Comparison of ENCODE assay signal across 10 mouse cellular contexts in genomic region chr1:189107841-189108240, GRCm38 (mm10).
DNase-seq lines count a peak whose midpoint lies in the region; ATAC-seq and TF ChIP-seq lines count a peak whose summit lies in the region.
"Had no signal": no experiment of that assay in that cellular context is flagged by ENCODE, and none has a peak within 500 bp of the region (broad histone marks: within the 10 kb centered on the region; RNA-seq: fewer than 3 reads in every experiment).

No protein-coding gene starts in this region.

- TF ChIP-seq CTCF in gastrocnemius, adult 2 months (IDR thresholded peaks at IDR 0.05) = no peak

- H3K27ac ChIP-seq in kidney, embryonic 16.5 days (ENCODE audit: low read length) = peak overlapping the region; percentile 80
- H3K27ac ChIP-seq in neural tube, embryonic 13.5 days (replicated peaks) = no peak overlapping the region
- no peak overlapping the region for H3K27ac ChIP-seq in gastrocnemius, adult 2 months
- H3K27ac ChIP-seq: limb, embryonic 13.5 days had no signal

- no peak for ATAC-seq in kidney, embryonic 16.5 days (ENCODE audit: low FRiP score, low TSS enrichment)
- no peak; the same call in 1 of the 2 replicates for ATAC-seq in neural tube, embryonic 13.5 days (ENCODE audit: low read depth)

- no peaks in the 10 kb centered on the region for H3K36me3 ChIP-seq in kidney, embryonic 16.5 days (ENCODE audit: insufficient read depth, low read length)
- H3K36me3 ChIP-seq in neural tube, embryonic 13.5 days = no peaks in the 10 kb centered on the region
- H3K36me3 ChIP-seq: G1E; limb, embryonic 13.5 days had no signal

- H3K4me1 ChIP-seq in kidney, embryonic 16.5 days (ENCODE audit: insufficient read depth, low read length) = peaks cover 15% of the 10 kb centered on the region
- peaks cover 13% of the 10 kb centered on the region; the same call in 1 of the 2 replicates for H3K4me1 ChIP-seq in neural tube, embryonic 13.5 days (replicated peaks)

- no peak overlapping the region for H3K4me3 ChIP-seq in kidney, embryonic 16.5 days (ENCODE audit: low read length)
- no peak overlapping the region for H3K4me3 ChIP-seq in neural tube, embryonic 13.5 days
- no peak overlapping the region for H3K4me3 ChIP-seq in gastrocnemius, adult 2 months
- H3K4me3 ChIP-seq: limb, embryonic 13.5 days had no signal

- DNase-seq in kidney, adult 18-20 months = no peak
- DNase-seq in frontal cortex, postnatal 36 days (ENCODE audit: low spot score in 2 of 2) = peak; percentile 43
- peak; percentile 47 to 56 for DNase-seq in layer of hippocampus, postnatal 36 days
- DNase-seq in gastrocnemius, adult 18-20 months (ENCODE audit: low spot score) = no peak
- DNase-seq in gastrocnemius, adult 2 months = no peak
- DNase-seq in adrenal gland, adult 2 months = no peak

- intact Hi-C loops in gastrocnemius, adult 2 months (cut with DNase I) = no loop called here

- H3K9ac ChIP-seq in kidney, embryonic 16.5 days (replicated peaks; ENCODE audit: low read length) = no peak overlapping the region
- no peak overlapping the region for H3K9ac ChIP-seq in neural tube, embryonic 13.5 days
- H3K9ac ChIP-seq: limb, embryonic 13.5 days had no signal

- H3K27me3 ChIP-seq in kidney, embryonic 16.5 days (ENCODE audit: insufficient read depth, low read length) = no peaks in the 10 kb centered on the region
- no peaks in the 10 kb centered on the region for H3K27me3 ChIP-seq in neural tube, embryonic 13.5 days
- H3K27me3 ChIP-seq: limb, embryonic 13.5 days had no signal

- H3K4me2 ChIP-seq in kidney, embryonic 16.5 days (replicated peaks; ENCODE audit: low read depth, low read length) = no peak overlapping the region
- peak overlapping the region; percentile 24; the same call in 1 of the 2 replicates for H3K4me2 ChIP-seq in neural tube, embryonic 13.5 days
- H3K4me2 ChIP-seq: limb, embryonic 13.5 days had no signal

- WGBS in kidney, embryonic 16.5 days = 61% methylated on average over 8 of the region's 8 CpGs
- 61% methylated on average over 8 of the region's 8 CpGs for WGBS in neural tube, embryonic 13.5 days

- H3K9me3 ChIP-seq in kidney, embryonic 16.5 days (ENCODE audit: low read length) = no peaks in the 10 kb centered on the region
- no peaks in the 10 kb centered on the region for H3K9me3 ChIP-seq in neural tube, embryonic 13.5 days
- H3K9me3 ChIP-seq: limb, embryonic 13.5 days had no signal

Comparison
In these comparisons a context has a peak if more than half of its experiments do, and no peak if none do; other contexts are left out.
1. DNase-seq: peak in frontal cortex, postnatal 36 days (2 of 2) and layer of hippocampus, postnatal 36 days (2 of 2); none in kidney, adult 18-20 months (single experiment), gastrocnemius, adult 18-20 months (single experiment), gastrocnemius, adult 2 months (single experiment) and adrenal gland, adult 2 months (single experiment).